Mouse (Mus musculus) embryonic facial prominence, embryonic 10.5 days (tissue): ENCODE results near the gene Fgfr2. TPM values are rescaled to one million over a fixed set of nuclear protein-coding genes. Genes with fewer than 3 reads are reported as not detected.

Experiments
- DNase-seq: peaks from one replicate; pipeline ENCODE4 v3.0.0-alpha.2; 2017; ENCODE audit warnings: low spot score
- H3K27ac ChIP-seq: fragments of 300-500 bp; sonication (generic); replicated peaks from 2 replicates; pipeline ENCODE4 v1.5.1; 2016; ENCODE audit warnings: mild to moderate bottlenecking
- H3K27me3 ChIP-seq: fragments of 300-500 bp; sonication (generic); replicated peaks from 2 replicates; pipeline ENCODE4 v1.6.1; 2016; ENCODE audit warnings: low read depth, mild to moderate bottlenecking; ENCODE audit not compliant: poor library complexity, severe bottlenecking
- H3K36me3 ChIP-seq: fragments of 300-500 bp; sonication (generic); replicated peaks from 2 replicates; pipeline ENCODE4 v1.6.1; 2016; ENCODE audit warnings: mild to moderate bottlenecking, moderate library complexity
- H3K4me1 ChIP-seq: fragments of 300-500 bp; sonication (generic); 2 replicates; pipeline ENCODE4 v1.6.1; 2016
- H3K4me3 ChIP-seq: fragments of 300-500 bp; sonication (generic); 2 replicates; pipeline ENCODE4 v1.5.1; 2016; ENCODE audit warnings: mild to moderate bottlenecking, moderate library complexity
- H3K9me3 ChIP-seq: fragments of 300-500 bp; sonication (generic); 2 replicates; pipeline ENCODE4 v1.6.1; 2016; ENCODE audit warnings: mild to moderate bottlenecking
- WGBS: fragments of 180-500 bp; shearing (Covaris S2); methylation state at CpG from one replicate; pipeline ENCODE4 v1.1.7; 2016; 5-methylcytosine and 5-hydroxymethylcytosine counted together
- polyA plus RNA-seq: library from polyadenylated mRNA; unstranded; fragments of >200 nt; fragmentation: Nextera tagmentation; extraction: Ambion mirVana; gene quantifications from 2 replicates; pipeline ENCODE4 v1.2.1, GENCODE M21; 2016

The Fgfr2 gene
- polyA plus RNA-seq, 1 experiment from 2014 or later: 74.3 TPM

- Histone ChIP-seq H3K9me3 (no peaks in the 10 kb centered on the region), H3K27me3 (no peaks in the 10 kb centered on the region), H3K36me3 (no peaks in the 10 kb centered on the region), H3K27ac (0 out of 2 replicates have a peak overlapping the region, but pooled peaks have one; percentile 24), H3K4me1 (peaks cover 24% of the 10 kb centered on the region), H3K4me3 (no peak overlapping the region)
- DNase-seq: no peak
- WGBS: 78% methylated on average over 5 of the region's 5 CpGs
Observed at GRCm38 (mm10) chr7:132702492-132703070, 420.6 kb downstream of the Fgfr2 start.

DNA sequence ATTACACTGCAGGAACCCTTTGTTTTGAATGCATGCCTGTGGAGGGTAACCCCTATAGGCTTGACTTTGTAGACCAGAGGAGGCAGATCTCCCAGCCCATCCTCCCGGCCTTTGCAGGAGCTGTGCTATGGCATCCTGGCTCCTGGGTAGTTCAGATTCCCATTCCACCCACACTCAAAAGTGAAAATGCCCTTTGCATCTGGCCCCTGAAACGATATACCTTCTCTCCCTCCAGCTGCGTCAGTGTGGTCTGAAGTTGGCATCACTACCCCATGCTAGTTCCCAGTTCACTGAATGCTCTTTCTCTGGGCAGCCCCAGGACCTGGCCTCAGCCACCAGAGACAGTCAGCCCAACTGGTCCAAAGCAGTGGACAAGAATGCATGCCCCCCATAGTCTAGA is 421.1 kb downstream of the Fgfr2 start:
- DNase-seq: no peak
- WGBS: 88% methylated on average over 3 of the region's 3 CpGs

GRCm38 (mm10) chr7:132701412-132701811 is 421.7 kb downstream of the Fgfr2 start:
- Histone ChIP-seq H3K9me3 (no peaks in the 10 kb centered on the region), H3K4me1 (peaks cover 22% of the 10 kb centered on the region), H3K36me3 (no peaks in the 10 kb centered on the region), H3K4me3 (no peak overlapping the region), H3K27ac (no peak overlapping the region), H3K27me3 (no peaks in the 10 kb centered on the region)
- DNase-seq: no peak
- WGBS: 93% methylated on average over 3 of the region's 3 CpGs

More for the DNA sequence above, 421.1 kb downstream of the Fgfr2 start:
- H3K27me3 ChIP-seq: no peaks in the 10 kb centered on the region
- H3K4me1 ChIP-seq: peaks cover 22% of the 10 kb centered on the region
- H3K36me3 ChIP-seq: no peaks in the 10 kb centered on the region
- H3K9me3 ChIP-seq: no peaks in the 10 kb centered on the region
- H3K4me3 ChIP-seq: no peak overlapping the region
- H3K27ac ChIP-seq: no peak overlapping the region

- no peak for DNase-seq
- Histone ChIP-seq H3K27me3 (no peaks in the 10 kb centered on the region), H3K36me3 (no peaks in the 10 kb centered on the region), H3K4me1 (peaks cover 22% of the 10 kb centered on the region), H3K4me3 (no peak overlapping the region), H3K27ac (peak overlapping the region; percentile 7; the same call in 1 of the 2 replicates), H3K9me3 (no peaks in the 10 kb centered on the region)
- 71% methylated on average over 4 of the region's 4 CpGs for WGBS
Observed at GRCm38 (mm10) chr7:132700107-132700506, 423.0 kb downstream of the Fgfr2 start.

- no peak for DNase-seq
- Histone ChIP-seq H3K36me3 (peaks cover 4% of the 10 kb centered on the region; the same call in 1 of the 2 replicates), H3K4me3 (no peak overlapping the region), H3K27me3 (no peaks in the 10 kb centered on the region), H3K4me1 (peaks cover 22% of the 10 kb centered on the region), H3K27ac (peak overlapping the region; percentile 7; the same call in 1 of the 2 replicates), H3K9me3 (peaks cover 4% of the 10 kb centered on the region; the same call in 1 of the 2 replicates)
Observed at GRCm38 (mm10) chr7:132699639-132700038, 423.5 kb downstream of the Fgfr2 start.

DNA sequence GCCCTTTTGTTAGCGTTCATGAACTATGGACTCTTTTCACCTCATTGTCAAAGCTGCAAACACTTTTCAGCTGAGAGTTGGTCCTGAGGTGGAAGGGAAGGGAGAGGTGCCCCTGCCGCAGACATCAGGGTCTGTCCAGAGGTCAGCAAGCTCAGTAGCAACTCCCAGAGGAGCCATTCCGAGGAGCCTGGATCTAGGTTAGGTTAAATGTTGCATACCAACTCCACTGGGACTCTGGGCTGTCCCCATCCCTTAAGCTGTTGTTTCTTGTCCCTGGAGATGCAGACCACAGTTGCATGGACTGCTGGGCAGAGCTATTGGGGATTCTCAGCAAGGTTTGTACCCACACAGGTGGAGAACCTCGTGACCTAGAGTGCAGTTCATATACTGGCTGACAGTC is 424.0 kb downstream of the Fgfr2 start:
- no peak overlapping the region for H3K4me3 ChIP-seq
- WGBS: 68% methylated on average over 4 of the region's 4 CpGs
- peaks cover 5% of the 10 kb centered on the region; the same call in 1 of the 2 replicates for H3K9me3 ChIP-seq
- H3K36me3 ChIP-seq: peaks cover 5% of the 10 kb centered on the region; the same call in 1 of the 2 replicates
- H3K27me3 ChIP-seq: no peaks in the 10 kb centered on the region
- H3K27ac ChIP-seq: no peak overlapping the region
- DNase-seq: no peak
- peaks cover 22% of the 10 kb centered on the region for H3K4me1 ChIP-seq

GRCm38 (mm10) chr7:132698737-132699136 is 424.4 kb downstream of the Fgfr2 start:
- WGBS: 86% methylated on average over 4 of the region's 4 CpGs
- no peak overlapping the region for H3K4me3 ChIP-seq
- H3K4me1 ChIP-seq: peaks cover 22% of the 10 kb centered on the region
- H3K9me3 ChIP-seq: peaks cover 5% of the 10 kb centered on the region; the same call in 1 of the 2 replicates
- H3K36me3 ChIP-seq: peaks cover 5% of the 10 kb centered on the region; the same call in 1 of the 2 replicates
- H3K27ac ChIP-seq: no peak overlapping the region
- no peak for DNase-seq
- no peaks in the 10 kb centered on the region for H3K27me3 ChIP-seq

GRCm38 (mm10) chr7:132697258-132697796 is 425.8 kb downstream of the Fgfr2 start:
- Histone ChIP-seq H3K27me3 (no peaks in the 10 kb centered on the region), H3K27ac (peak overlapping the region; percentile 24), H3K9me3 (peaks cover 5% of the 10 kb centered on the region; the same call in 1 of the 2 replicates), H3K4me3 (no peak overlapping the region), H3K36me3 (peaks cover 5% of the 10 kb centered on the region; the same call in 1 of the 2 replicates), H3K4me1 (peaks cover 29% of the 10 kb centered on the region)
- 82% methylated on average over 8 of the region's 8 CpGs for WGBS
- no peak for DNase-seq

DNA sequence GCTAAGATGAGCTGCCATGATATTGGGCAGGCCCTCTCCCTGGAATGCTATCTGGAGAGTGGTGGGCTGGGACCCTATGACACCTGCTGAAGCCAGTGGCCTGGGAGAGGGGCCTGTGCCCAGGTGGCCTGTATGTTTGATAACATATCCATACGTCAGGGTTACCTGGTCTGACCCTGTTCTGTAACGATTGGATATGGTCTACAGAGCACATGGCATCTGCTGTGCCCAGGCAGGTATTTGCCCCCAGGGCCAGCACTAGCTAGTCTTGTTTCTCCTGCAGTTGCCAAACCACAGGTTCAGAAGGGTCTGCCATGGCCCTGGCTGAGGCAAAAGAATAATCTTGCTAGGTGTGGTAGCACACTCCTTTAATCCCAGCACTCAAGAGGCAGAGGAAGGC is 429.6 kb downstream of the Fgfr2 start:
- Histone ChIP-seq H3K4me3 (no peak overlapping the region), H3K27ac (no peak overlapping the region), H3K27me3 (no peaks in the 10 kb centered on the region), H3K36me3 (peaks cover 5% of the 10 kb centered on the region; the same call in 1 of the 2 replicates), H3K4me1 (peaks cover 40% of the 10 kb centered on the region), H3K9me3 (peaks cover 5% of the 10 kb centered on the region; the same call in 1 of the 2 replicates)
- WGBS: 92% methylated on average over 2 of the region's 2 CpGs
- no peak for DNase-seq

DNA sequence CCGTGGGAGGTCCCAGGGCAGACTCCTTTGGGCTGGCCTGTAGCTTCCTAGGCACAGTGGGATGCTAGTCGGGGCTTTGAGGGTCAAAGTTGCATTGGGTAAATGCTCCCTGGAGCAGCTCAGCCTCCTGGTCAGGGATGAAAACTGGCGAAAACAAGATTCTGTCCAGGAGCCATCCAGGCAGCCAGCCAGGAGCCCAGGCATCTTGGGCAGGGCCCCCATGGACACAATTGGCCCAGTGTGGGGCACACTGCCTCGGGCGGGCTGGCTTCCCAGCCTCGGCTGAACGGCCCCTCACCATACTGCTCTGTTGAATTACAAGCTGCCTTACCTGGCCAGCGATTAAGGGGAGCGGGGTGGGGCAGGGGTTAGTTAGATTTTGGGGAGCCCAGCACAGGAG is 430.4 kb downstream of the Fgfr2 start:
- DNase-seq: no peak
- Histone ChIP-seq H3K36me3 (peaks cover 5% of the 10 kb centered on the region; the same call in 1 of the 2 replicates), H3K27me3 (no peaks in the 10 kb centered on the region), H3K27ac (no peak overlapping the region), H3K9me3 (peaks cover 5% of the 10 kb centered on the region; the same call in 1 of the 2 replicates), H3K4me1 (peaks cover 48% of the 10 kb centered on the region), H3K4me3 (no peak overlapping the region)
- 63% methylated on average over 9 of the region's 9 CpGs for WGBS

DNA sequence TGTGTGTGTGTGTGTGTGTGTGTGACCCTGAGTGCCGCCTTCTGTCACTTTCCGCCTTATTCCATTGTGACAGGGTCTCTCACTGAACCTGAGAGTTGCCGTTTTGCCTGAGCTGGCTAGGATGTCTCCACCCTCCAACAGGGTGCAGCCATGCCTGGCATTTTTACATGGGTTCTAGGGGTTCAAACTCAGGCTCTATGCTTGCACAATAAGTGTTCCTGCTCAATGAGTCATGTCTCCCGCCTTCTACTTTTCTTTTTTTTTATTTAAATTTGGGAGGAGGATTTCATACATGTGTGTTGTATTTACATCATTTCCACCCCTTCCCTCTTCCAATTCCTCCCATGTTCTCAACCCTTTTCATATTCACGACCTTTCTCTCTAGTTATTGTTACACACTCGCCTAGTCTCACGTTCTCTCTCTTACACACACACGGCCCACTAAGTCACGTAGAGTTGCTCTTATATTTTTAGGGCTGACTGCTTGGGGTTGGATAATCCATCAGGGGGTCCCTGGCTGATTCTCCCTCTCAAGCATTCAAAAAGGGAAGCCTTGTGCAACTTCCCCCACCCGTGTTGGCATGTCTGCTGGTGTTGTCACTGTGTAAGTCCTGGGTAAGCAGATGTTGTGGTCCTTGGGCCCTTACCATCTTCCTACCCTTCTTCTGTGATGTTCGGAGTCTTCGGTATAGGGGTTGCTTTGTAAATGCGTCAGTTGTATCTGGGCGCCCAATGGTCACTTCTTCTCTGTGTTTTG is 432.3 kb downstream of the Fgfr2 start:
- Histone ChIP-seq H3K4me3 (no peak overlapping the region), H3K36me3 (peaks cover 5% of the 10 kb centered on the region; the same call in 1 of the 2 replicates), H3K4me1 (peaks cover 58% of the 10 kb centered on the region), H3K27me3 (no peaks in the 10 kb centered on the region), H3K27ac (no peak overlapping the region), H3K9me3 (peaks cover 5% of the 10 kb centered on the region; the same call in 1 of the 2 replicates)
- 86% methylated on average over 14 of the region's 14 CpGs for WGBS
- no peak for DNase-seq

- H3K27me3 ChIP-seq: no peaks in the 10 kb centered on the region
- no peak for DNase-seq
- peak overlapping the region; percentile 66; the same call in 1 of the 2 replicates for H3K27ac ChIP-seq
- H3K36me3 ChIP-seq: peaks cover 2% of the 10 kb centered on the region; the same call in 1 of the 2 replicates
- H3K4me1 ChIP-seq: peaks cover 58% of the 10 kb centered on the region
- 53% methylated on average over 5 of the region's 5 CpGs for WGBS
- H3K4me3 ChIP-seq: no peak overlapping the region
- peaks cover 1% of the 10 kb centered on the region; the same call in 1 of the 2 replicates for H3K9me3 ChIP-seq
Observed at GRCm38 (mm10) chr7:132689722-132690121, 433.4 kb downstream of the Fgfr2 start.
